Mouse (Mus musculus): Measurements from ENCODE around the gene Fyb.
"Not testable (repeated sequence)": the region's sequence is repeated elsewhere in the genome, so short reads cannot be mapped to it uniquely, and the experiment has no call there.

Fyb gene

DNA sequence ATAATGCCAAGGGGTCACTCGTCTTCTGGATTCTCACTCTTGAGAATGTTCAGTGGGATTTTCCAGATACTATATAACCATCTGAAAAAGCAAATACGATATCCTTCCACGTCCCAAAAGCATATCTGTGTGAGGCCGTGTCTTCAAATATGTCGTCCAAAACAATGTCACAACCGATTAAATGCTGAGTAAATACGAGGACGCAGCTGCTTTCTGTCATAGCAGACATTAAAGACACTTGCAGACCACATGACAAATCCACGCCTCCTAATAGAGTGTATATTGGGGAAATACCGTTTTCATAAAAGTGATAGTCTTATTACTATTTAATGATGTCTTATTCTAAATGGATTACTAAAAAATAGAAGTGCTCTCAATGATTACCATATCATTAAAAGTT, 38.0 kb downstream of the Fyb start:
- no peak for DNase-seq (ENCODE audit: low read depth in 1 of 2, low spot score in 2 of 2)

DNA sequence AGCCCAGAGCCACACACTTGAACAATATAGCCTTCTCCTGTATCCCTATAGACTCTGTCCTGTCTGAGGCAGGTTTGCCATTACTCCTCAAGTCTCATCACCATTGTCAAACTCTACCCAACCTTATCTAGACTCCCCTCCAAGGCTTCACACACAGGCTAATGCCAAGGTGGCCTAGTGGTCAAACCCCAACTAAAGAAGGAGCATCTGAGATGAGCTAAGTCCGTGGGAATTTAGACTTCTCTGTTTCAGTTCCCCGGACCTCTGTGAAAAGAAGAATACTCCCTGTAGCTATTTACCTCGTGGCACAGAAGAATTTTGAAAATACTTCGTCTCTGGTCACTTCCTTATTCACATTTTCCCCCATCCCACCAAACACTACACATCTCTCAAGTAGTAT, 39.5 kb downstream of the Fyb start:
- DNase-seq (ENCODE audit: low read depth in 1 of 2, low spot score in 2 of 2) = peak in 1 of 2 experiments; percentile 34

DNA sequence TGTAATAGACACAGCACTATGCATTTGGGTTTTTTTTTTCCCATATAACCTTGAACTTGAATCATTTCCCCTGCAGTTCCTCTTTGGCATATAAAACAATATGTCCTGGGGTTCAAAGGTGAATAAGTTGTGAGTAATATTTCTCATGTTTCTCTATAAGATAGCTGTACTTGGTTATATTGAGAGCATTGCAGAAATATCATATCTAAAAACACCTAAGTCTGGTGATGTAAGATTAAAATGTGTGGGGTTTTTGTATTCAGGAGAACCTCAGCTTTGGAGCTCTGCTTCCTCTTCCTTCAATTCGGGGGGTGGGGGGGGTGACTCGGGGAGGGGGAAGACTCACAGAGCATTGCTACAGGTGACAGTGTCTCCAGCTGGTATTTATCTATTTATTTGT, 40.0 kb downstream of the Fyb start:
- DNase-seq (ENCODE audit: low read depth in 1 of 2, low spot score in 2 of 2) = no peak

DNA sequence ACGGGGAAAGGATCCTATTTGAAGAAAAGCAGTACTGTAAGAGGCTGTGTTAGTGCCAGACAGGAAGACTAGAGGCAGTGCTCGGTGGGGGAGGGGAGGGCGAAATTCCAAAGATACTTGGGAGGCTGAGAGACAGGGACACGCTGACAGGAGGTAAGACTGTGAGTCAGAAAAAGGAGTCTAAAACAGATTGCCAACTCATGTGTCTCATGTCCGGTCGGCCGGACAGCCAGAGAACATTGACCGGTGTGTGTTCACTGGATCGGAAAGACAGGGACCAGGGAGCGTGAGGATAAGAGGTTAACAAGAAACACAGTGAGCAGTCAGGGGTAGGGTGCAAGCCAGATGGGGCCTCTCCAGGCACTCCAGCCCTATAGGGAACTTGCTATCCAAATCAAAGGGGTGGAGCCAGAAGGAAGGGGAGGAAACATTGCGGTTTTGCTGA, 42.3 kb downstream of the Fyb start:
- DNase-seq (ENCODE audit: low read depth in 1 of 2, low spot score in 2 of 2) = peak; percentile 48 to 63

DNA sequence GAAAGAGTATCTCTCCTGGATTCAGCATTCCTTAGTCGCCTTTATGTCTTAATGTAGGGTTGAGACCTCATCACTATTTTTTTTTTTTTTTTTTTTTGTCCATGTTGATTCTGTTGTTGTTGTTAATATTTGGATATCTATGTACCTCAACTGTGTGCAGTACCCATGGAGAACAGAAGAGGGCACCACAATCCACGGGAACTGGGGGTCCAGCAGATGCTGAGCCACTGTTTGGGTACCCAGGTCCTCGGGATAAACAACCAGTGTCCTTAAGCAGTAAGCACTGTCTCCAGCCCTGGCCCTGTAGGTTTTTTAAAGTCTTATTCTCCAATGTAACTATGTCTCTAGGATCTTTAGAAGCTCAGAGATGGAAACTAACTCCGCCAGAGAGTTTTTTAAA, 43.2 kb downstream of the Fyb start:
- no peak for DNase-seq (ENCODE audit: low read depth in 1 of 2, low spot score in 2 of 2)

DNA sequence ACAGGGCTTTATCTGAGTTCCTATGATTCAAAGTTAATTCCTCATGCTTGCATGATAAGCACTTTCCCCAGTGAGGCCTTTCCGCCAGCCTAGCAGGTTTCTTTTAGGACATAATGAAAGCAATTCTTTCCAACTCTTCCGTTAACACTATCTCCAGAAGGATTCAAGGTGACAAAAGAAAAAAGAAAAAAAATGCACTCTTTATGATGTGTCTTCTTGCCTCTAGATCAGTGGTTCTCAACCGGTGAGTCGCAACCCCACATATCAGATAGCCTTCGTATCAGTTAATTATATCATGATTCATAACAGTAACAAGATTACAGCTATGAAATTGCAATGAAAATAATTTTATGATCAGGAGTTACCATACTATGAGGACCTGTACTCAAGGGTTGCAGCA, 45.3 kb downstream of the Fyb start:
- no peak for DNase-seq (ENCODE audit: low read depth in 1 of 2, low spot score in 2 of 2)

DNA sequence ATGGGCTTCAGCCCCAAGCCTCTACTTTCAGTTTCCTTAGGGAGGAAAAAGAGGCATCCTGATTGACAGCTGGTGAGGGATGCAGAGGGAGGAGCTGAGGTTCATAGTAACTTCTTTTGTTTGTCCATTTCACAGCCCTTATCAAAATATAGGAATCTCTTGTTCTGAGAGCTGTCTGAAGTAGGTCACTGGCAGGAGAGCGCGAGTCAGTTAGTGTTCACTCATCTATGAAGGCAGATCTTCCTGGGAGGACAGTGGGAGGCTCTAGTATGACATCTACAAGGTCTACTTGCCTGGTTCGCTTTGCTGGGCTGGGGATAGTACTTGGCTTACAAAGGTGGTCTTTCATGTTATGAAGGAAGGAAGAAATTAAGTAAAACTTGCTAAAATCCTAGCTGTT, 46.0 kb downstream of the Fyb start:
- no peak for DNase-seq (ENCODE audit: low read depth in 1 of 2, low spot score in 2 of 2)

DNA sequence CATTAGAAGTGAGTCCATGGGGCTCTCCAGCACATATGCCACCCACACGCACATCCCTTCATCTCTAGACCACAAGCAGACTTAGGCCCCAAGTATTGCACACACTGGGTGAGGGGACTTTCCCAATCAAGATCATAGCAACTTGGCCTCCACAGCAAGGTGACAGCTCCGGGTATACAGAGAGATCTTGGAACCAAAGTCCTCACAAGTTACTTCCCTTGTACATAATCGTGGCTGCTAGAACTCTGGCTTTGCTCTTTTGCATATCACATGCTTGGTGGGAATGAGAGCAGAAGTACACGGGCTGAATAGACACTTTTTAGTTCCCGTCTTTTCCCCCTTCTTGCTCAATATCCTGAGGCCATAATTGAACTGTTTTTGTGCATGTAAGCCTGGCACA, 46.4 kb downstream of the Fyb start:
- peak; percentile 59 to 70 for DNase-seq (ENCODE audit: low read depth in 1 of 2, low spot score in 2 of 2)

DNA sequence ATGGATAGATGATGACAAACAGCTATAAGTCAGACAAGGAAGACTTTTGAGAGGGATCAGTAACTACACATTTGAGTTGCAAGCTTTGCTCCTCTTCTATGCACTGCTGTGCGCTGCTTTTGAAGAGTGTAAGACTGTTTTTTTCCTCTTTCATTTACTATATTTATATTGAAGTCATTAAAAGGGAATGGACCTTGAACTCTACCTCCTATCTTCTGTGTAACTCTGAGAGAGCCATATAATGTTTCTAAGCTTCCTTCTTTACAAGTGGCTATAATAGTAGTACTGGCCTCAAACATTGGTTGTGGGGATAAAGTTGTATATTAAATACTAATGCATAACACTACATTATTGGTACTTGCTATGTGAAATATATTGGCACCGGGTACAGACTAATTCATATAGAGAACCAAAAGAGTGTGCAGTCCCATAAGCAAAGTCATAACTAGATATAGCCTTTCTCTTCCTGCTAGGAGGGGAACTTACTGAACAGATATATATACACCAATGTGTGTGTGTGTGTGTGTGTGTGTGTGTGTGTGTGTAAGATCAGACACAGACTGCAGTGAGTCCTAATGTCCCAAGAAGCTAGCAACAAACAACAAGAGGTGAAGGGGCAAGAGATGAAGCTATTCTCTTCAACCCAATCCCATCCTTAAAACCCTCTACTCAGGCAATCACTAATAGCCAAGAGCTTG, 47.7 kb downstream of the Fyb start:
- no peak for DNase-seq (ENCODE audit: low read depth in 1 of 2, low spot score in 2 of 2)

DNA sequence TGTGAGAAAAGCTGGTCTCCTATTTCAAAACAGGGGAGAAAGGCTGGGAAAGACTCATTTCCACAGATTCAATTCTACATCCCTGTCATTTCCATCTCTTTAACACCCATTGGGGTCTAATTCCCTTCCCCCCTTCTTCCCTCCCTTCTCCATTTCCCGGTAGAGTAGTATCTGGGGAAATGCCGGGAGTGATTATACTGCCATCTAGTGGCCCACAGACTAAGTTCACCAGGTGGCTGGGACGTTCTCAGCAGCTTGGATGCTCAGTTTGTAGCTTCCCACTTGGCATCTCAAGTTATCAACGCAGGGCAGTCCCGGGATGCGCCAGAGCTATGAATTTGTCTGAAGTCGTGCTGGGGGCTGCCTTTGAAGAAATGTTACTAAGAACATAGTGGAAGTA, 48.2 kb downstream of the Fyb start:
- DNase-seq (ENCODE audit: low read depth in 1 of 2, low spot score in 2 of 2) = peak in 1 of 2 experiments; percentile 45

DNA sequence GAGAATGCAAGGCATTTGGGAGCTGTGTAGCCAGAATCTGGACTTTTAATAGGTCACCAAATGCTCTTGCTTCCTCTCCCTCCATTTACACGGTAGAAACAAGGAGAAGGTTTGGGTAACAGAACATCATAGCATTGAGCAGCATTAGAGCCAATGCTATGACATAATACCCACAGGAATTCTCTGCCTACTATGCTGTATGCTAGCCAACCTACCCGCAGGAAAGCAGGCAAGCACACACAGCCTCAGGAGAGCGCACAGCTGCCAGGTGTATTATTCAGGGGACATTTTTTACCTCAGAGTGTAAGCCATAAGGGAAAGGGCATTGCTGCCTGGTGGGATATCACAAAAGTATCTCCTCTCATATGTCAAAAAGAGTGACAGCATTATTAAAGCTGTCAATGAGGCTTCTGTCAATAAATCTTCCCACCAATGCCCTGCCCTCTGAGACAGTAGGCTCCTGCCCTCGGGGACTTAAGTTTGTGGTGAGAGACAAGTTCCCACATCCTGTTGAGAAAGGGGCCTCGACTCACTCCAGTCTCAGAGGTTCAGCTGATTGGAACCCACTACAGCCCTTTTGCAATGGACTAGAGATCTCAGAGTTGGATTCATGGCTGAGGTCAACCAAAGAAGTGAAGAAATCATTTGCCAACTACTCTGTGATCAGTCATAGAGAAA, 51.8 kb downstream of the Fyb start:
- DNase-seq (ENCODE audit: low read depth in 1 of 2, low spot score in 2 of 2) = peak; percentile 49 to 57

DNA sequence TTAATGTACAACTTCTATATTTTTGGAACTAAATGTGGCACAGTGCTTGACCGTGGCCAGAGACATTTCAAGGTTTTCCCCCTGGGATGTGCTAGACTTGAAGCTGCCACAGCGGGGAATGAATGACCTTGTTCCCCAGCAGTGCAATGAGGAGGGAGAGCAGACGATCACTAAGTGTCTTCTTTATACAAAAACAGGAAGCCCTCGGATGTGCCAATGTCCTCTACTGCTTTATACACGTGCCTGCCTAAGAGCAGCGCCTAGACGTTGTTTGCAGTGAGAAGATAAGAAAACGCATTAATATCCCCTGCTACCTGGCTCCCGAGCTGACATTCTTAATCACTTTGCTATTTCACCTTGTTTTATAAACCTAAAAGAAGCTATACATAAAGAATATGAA, 55.3 kb downstream of the Fyb start:
- DNase-seq (ENCODE audit: low read depth in 1 of 2, low spot score in 2 of 2) = peak in 1 of 2 experiments; percentile 31

DNA sequence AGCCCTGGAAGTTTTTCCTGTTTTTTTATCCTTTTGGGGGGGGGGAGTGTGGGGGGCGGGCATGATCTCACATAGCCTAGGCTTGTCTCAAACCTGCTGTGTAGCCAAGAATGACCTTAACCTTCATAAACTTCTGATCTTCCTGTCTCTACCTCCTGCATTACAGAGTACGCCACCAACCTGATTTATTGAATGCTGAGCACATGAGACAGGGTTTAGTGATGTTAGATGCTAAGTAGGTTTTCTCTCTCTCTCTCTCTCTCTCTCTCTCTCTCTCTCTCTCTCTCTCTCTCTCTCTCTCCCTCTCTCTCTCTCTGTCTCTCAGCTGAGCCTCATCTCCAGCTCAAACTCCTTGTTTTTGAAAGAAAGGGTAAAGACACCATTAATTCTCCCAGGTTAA, 56.0 kb downstream of the Fyb start:
- DNase-seq (ENCODE audit: low read depth in 1 of 2, low spot score in 2 of 2) = no peak

DNA sequence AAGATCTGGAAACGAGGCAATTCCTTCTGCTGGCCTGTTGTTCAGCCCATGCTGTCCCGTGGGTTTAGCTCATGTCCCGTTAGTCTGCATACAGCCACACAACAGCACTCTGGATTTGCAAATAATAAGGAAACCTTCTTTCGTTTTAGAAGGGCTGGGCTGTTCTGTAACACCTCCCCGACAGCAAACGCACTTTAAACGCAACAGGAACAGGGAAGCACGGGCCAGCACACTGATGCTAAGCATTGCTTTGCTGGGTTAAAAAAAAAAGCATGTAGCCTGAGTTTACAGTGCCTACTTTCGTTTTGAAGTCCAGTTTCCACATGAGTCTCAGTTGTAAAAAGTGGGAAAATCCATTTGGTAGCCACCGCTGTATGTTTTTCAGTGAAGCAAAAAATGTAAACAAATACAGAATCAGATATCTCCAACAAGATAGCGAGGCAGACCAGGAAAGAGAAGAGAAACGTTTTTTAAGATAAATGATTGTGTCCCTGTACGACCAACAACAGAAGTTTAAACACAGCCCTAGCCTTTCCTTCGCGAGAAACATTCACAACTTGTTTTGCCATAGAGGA, 56.6 kb downstream of the Fyb start:
- DNase-seq (ENCODE audit: low read depth in 1 of 2, low spot score in 2 of 2) = no peak

DNA sequence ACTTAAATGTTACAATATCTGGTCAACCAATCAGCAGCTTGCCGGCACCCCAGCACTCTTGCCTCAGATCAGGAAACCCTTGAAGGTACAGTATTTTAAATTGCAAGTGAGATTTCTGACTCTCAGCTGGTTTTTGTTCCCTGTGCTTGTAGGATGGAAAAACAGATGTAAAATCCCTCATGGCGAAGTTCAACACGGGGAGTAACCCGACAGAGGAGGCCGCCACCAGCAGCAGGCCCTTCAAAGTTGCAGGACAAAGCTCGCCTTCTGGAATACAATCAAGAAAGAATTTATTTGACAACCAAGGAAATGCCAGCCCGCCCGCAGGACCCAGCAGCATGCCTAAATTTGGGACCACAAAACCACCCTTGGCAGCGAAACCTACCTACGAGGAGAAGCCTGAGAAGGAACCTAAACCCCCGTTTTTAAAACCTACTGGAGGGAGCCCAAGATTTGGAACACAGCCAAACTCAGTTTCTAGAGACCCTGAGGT, 57.2 kb downstream of the Fyb start:
- DNase-seq (ENCODE audit: low read depth in 1 of 2, low spot score in 2 of 2) = peak in 1 of 2 experiments; percentile 37

DNA sequence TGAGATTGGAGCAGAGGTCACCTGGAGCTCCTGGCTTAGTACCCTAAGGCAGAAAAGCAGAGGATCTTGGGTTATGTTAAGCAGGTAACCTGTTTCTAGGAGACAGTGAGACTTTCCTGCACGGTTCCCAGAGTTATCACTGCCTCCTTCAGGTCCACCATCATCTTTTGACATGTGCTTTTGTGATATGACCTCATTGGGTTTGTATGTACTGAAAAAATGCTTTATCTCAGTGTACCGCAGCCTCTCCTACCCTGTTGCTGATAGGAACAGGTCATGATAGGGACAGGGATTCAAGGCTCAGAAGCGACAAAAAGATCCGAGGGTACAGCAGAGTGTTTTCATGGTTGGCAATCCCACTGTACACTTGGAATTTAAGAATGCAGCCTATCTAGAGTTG, 62.0 kb downstream of the Fyb start:
- no peak for DNase-seq (ENCODE audit: low read depth in 1 of 2, low spot score in 2 of 2)

DNA sequence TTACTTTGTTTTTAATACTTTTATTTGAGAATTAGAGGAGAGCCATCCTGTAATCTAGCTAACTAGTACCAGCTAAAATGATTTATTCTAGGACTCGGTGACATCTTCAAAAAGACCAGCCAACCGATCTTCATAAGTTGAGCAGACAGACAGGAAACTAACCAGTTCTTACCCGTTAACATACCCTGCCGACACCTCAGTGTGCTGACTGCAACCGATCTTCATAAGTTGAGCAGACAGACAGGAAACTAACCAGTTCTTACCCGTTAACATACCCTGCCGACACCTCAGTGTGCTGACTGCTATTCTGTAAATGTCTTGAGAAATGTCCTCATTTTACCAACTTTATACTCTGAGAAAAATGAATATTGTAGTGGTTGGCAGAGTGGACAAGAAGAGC, 63.7 kb downstream of the Fyb start:
- DNase-seq (ENCODE audit: low read depth in 1 of 2, low spot score in 2 of 2) = not testable (repeated sequence)

DNA sequence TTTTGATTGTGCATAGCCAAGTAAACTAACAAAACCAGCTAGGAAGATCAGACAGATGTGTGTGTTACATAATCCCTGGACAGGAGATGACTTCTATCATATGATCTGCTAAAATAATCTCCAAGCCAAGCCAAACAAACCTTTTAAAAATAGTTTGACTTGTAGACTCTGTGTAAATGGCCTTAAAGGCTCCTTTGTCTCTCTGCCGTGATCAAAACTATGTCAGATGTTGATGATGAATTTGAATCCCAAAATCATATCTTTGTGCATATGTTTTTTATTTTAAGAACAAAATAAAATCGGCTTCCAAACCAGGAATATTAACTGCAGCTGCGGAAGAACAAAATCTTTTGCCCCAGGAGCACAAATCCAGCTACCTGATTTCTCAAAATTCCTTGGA, 64.9 kb downstream of the Fyb start:
- DNase-seq (ENCODE audit: low read depth in 1 of 2, low spot score in 2 of 2) = no peak

DNA sequence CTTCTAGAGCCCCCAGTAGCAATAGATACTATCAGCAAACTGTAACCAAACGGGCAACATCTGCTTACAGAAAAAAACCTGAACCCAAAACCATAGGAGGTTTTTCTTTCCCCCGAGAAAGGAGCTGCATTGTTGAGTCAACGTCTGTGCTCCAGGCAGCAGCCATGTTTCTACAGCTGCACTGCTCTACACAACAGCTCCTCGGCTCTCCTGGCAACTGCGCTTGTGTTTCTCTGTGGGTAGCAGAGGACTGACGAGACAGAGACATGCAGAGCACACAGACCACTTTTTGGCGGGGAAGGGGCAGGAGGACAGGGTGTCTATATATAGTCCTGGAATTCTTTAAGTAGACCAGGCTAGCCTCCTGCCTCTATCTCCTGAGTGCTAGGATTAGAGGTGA, 65.5 kb downstream of the Fyb start:
- DNase-seq (ENCODE audit: low read depth in 1 of 2, low spot score in 2 of 2) = no peak

DNA sequence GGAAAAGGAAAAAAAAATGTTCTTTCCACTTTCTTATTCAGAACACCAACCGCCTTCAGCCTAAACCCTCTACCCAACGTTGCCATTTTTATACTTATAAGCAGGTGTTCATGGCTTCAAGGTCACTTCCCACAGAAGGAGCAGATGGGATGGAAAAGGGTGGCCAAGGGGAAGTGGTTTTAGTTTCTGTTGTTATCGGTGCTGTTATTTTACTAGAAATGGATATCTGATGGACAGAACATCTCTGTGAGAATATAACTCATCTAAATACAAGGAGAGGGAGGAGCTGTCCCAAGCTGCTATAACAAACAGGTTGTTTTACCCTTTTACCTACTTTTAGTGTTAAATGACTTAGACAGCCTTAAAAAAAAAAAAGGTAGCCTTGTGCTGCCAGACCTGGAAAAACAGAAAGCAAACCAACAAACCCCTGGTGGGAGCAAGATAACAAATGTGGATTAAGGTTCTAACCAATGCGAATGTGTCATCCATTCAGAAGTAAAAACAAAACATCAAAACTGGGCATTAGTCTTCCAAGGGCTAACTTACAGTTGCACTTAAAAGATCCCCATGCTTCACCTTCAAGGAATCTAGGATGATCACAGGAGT, 68.3 kb downstream of the Fyb start:
- no peak for DNase-seq (ENCODE audit: low read depth in 1 of 2, low spot score in 2 of 2)

DNA sequence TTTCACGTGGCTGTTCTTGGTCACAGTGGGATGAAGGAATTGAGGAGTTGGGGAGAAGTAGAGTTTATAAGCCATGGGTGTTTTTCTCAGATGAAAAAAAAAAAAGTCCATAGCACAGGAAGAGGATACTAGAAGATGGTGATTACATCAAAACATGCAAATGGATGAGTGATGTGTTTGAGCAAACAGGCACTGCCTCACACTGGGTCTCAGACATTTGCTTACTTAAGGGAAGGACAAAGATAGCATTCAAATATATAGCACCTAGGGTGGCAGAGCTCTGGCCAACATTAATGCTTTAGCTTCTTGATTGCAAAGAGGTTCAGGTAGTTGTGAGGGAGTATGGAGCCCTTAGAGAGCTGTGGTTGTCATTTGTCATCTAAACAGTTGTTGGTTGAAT, 68.9 kb downstream of the Fyb start:
- DNase-seq (ENCODE audit: low read depth in 1 of 2, low spot score in 2 of 2) = no peak

All from monocyte, adult 2 months (primary cell).